ENCODE assay signal across 11 mouse cellular contexts in genomic region chr1:166045894-166046197, GRCm38 (mm10). TPM values are rescaled to one million over a fixed set of nuclear protein-coding genes. Genes with fewer than 3 reads are reported as not detected.
DNase-seq lines count a peak whose midpoint lies in the region; ATAC-seq and TF ChIP-seq lines count a peak whose summit lies in the region.
"Had no signal": no experiment of that assay in that cellular context is flagged by ENCODE, and none has a peak within 500 bp of the region (broad histone marks: within the 10 kb centered on the region; RNA-seq: fewer than 3 reads in every experiment).

No protein-coding gene starts in this region.

- ATAC-seq in heart, embryonic 13.5 days (ENCODE audit: extremely low read depth, insufficient number of reproducible peaks, low FRiP score, low TSS enrichment) = no peak
- no peak for ATAC-seq in neural tube, embryonic 12.5 days (ENCODE audit: low FRiP score, low read depth)
- no peak for ATAC-seq in limb, embryonic 13.5 days (ENCODE audit: low FRiP score, low read depth)

- H3K4me2 ChIP-seq in heart, embryonic 13.5 days = peak overlapping the region; percentile 46
- H3K4me2 ChIP-seq in neural tube, embryonic 12.5 days (replicated peaks) = 0 out of 2 replicates have a peak overlapping the region, but pooled peaks have one; percentile 24
- peak overlapping the region; percentile 92 for H3K4me2 ChIP-seq in limb, embryonic 13.5 days (replicated peaks)

- TF ChIP-seq CTCF in left cerebral cortex, adult 2 months (IDR thresholded peaks at IDR 0.05) = no peak

- H3K4me3 ChIP-seq in heart, embryonic 13.5 days = no peak overlapping the region
- no peak overlapping the region for H3K4me3 ChIP-seq in neural tube, embryonic 12.5 days
- peak overlapping the region; percentile 17; the same call in 1 of the 2 replicates for H3K4me3 ChIP-seq in limb, embryonic 13.5 days
- no peak overlapping the region for H3K4me3 ChIP-seq in left cerebral cortex, adult 2 months
- H3K4me3 ChIP-seq: erythroblast, embryonic 14.5 days had no signal

- 0 out of 2 replicates have a peak overlapping the region, but pooled peaks have one; percentile 46 for H3K27ac ChIP-seq in heart, embryonic 13.5 days (replicated peaks)
- no peak overlapping the region; the same call in 1 of the 2 replicates for H3K27ac ChIP-seq in neural tube, embryonic 12.5 days
- H3K27ac ChIP-seq in limb, embryonic 13.5 days = peak overlapping the region; percentile 72; the same call in 1 of the 2 replicates
- no peak overlapping the region for H3K27ac ChIP-seq in left cerebral cortex, adult 2 months

- no peak for DNase-seq in heart, postnatal 36 days
- no peak for DNase-seq in neural tube, embryonic 10.5 days (ENCODE audit: extremely low spot score, low spot score)
- no peak for DNase-seq in left cerebral cortex, adult 2 months (ENCODE audit: extremely low spot score in 1 of 2, low spot score in 2 of 2)
- no peak for DNase-seq in right cerebral cortex, postnatal 36 days (ENCODE audit: low spot score in 2 of 2)
- no peak for DNase-seq in liver
- DNase-seq: cerebellum, postnatal 25 days; gastrocnemius, postnatal 25 days had no signal

- intact Hi-C loops in heart, postnatal 36 days (cut with DNase I) = no loop called here
- intact Hi-C loops in left cerebral cortex, adult 2 months (cut with DNase I) = loop anchor here (5.0 kb wide), 1 partner anchor 106 kb away; no protein-coding TSS in a partner anchor

- H3K9me3 ChIP-seq in heart, embryonic 13.5 days = no peaks in the 10 kb centered on the region
- no peaks in the 10 kb centered on the region for H3K9me3 ChIP-seq in neural tube, embryonic 12.5 days
- no peaks in the 10 kb centered on the region for H3K9me3 ChIP-seq in limb, embryonic 13.5 days

- peaks cover 50% of the 10 kb centered on the region for H3K4me1 ChIP-seq in heart, embryonic 13.5 days
- H3K4me1 ChIP-seq in neural tube, embryonic 12.5 days = peaks cover 41% of the 10 kb centered on the region
- H3K4me1 ChIP-seq in limb, embryonic 13.5 days = peaks cover 59% of the 10 kb centered on the region

- 50% methylated on average over 4 of the region's 4 CpGs for WGBS in heart, embryonic 13.5 days
- WGBS in neural tube, embryonic 12.5 days = 51% methylated on average over 4 of the region's 4 CpGs
- WGBS in limb, embryonic 13.5 days = 23% methylated on average over 4 of the region's 4 CpGs

- H3K9ac ChIP-seq in heart, embryonic 13.5 days = no peak overlapping the region
- no peak overlapping the region for H3K9ac ChIP-seq in neural tube, embryonic 12.5 days
- no peak overlapping the region for H3K9ac ChIP-seq in limb, embryonic 13.5 days

- peaks cover 19% of the 10 kb centered on the region for H3K27me3 ChIP-seq in heart, embryonic 13.5 days (replicated peaks)
- H3K27me3 ChIP-seq in neural tube, embryonic 12.5 days (replicated peaks) = peaks cover 15% of the 10 kb centered on the region
- peaks cover 19% of the 10 kb centered on the region for H3K27me3 ChIP-seq in limb, embryonic 13.5 days

- no peaks in the 10 kb centered on the region for H3K36me3 ChIP-seq in heart, embryonic 13.5 days
- H3K36me3 ChIP-seq in neural tube, embryonic 12.5 days = no peaks in the 10 kb centered on the region
- no peaks in the 10 kb centered on the region for H3K36me3 ChIP-seq in limb, embryonic 13.5 days

RNA-seq across cellular contexts. Expression of gene Pou2f1, which starts 43.4 kb away (rescaled TPM):
- 9.3 and 10.2 TPM in 2 replicates for polyA plus RNA-seq in heart, embryonic 13.5 days (2015; fragmentation: Nextera tagmentation; extraction: Ambion mirVana)
- 10 to 100 TPM; 10.4 to 13.0 TPM for total RNA-seq in heart, postnatal 36 days (2021)
- 17.0 and 19.6 TPM in 2 replicates for polyA plus RNA-seq in neural tube, embryonic 12.5 days (2016; fragmentation: Nextera tagmentation; extraction: Ambion mirVana)
- 15.3 and 15.9 TPM in 2 replicates for polyA plus RNA-seq in limb, embryonic 13.5 days (2015; fragmentation: Nextera tagmentation; extraction: Ambion mirVana)
- 10 to 100 TPM; 18.0 to 22.8 TPM for total RNA-seq in left cerebral cortex, adult 2 months (2021)

Comparison
In these comparisons a context has a peak if more than half of its experiments do, and no peak if none do; other contexts are left out.
1. H3K27ac ChIP-seq: peak in heart, embryonic 13.5 days (single experiment) and limb, embryonic 13.5 days (single experiment); none in neural tube, embryonic 12.5 days (single experiment) and left cerebral cortex, adult 2 months (single experiment).
2. H3K4me2 ChIP-seq: peak in every context shown above with its lines; median percentile 92 in limb, embryonic 13.5 days; 46 in heart, embryonic 13.5 days; 24 in neural tube, embryonic 12.5 days.